Mouse (Mus musculus): Measurements from ENCODE around the gene Trpc7.

DNA sequence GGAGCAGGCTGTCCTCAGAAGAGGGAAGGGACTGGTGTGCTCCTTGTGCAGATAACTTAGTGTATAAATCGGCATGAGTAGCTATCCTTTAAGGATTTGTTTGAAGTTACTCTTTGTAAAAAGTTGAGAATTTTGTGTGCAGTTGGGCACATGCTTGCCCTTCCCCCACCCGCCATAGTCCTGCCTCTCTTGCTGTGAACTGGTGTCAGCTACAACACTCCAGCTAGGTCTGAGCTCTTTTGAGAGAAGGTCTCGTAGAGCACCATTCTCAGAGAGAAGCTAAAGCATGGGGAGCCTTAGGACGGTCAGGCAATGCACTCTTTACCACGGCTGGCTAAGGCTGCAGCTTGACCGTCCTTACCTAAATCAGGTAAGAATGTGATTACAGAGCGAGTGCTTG lies 154.1 kb downstream of the Trpc7 start:
- TF ChIP-seq CTCF (IDR thresholded peaks at IDR 0.05; ENCODE audit: control insufficient read depth, insufficient read depth, insufficient read length) (no peak), MYOG (IDR thresholded peaks at IDR 0.05; ENCODE audit: control insufficient read depth, extremely low read depth, insufficient read length) (no peak), MYOD1 (IDR thresholded peaks at IDR 0.05; ENCODE audit: control insufficient read depth, insufficient read length, low read depth) (no peak), CEBPB (IDR thresholded peaks at IDR 0.05; ENCODE audit: low read depth) (no peak), MAX (IDR thresholded peaks at IDR 0.05) (no peak), USF1 (IDR thresholded peaks at IDR 0.05; ENCODE audit: low read depth) (no peak), FOSL1 (IDR thresholded peaks at IDR 0.05; ENCODE audit: insufficient read depth, low read length, poor library complexity, severe bottlenecking) (no peak)
